Mouse (Mus musculus) B cell, adult 67 days (primary cell): ENCODE results near the gene Olfr1358. TPM values are rescaled to one million over a fixed set of nuclear protein-coding genes. Genes with fewer than 3 reads are reported as not detected.

Experiments
- total RNA-seq, 2 experiments: library from RNA; stranded (reverse); gene quantifications; 4 replicates each; pipeline ENCODE4 v1.2.4; 2023

The Olfr1358 gene
- total RNA-seq: not detected

GRCm38 (mm10) chr10:78517128-78517527, at the start of gene Olfr1358:
Gene Olfr1358 (plus strand): TSS chr10:78517428.

Other genes starting within 250 kb of the Olfr1358 start
- gene Agpat3, start 164.9 kb upstream of the Olfr1358 start, total RNA-seq: 100 to 1,000 TPM; 103 to 106 TPM
- 100 to 1,000 TPM; 337 TPM for gene Rrp1, start 104.4 kb upstream of the Olfr1358 start, total RNA-seq
- gene Cstb, start 91.8 kb upstream of the Olfr1358 start, total RNA-seq: 10 to 100 TPM; 38.1 to 47.3 TPM
- 10 to 100 TPM; 20.9 to 26.0 TPM for gene Pdxk, start 52.5 kb upstream of the Olfr1358 start, total RNA-seq
- 100 to 1,000 TPM in 1 of 2 experiments, 10 to 100 TPM in 1; 94.2 to 123 TPM for gene Ilvbl, start 56.9 kb downstream of the Olfr1358 start, total RNA-seq
- 1 to 10 TPM; 1.3 to 1.4 TPM for gene Syde1, start 74.5 kb downstream of the Olfr1358 start, total RNA-seq
- not detected for gene Olfr1357, start 100.6 kb downstream of the Olfr1358 start, total RNA-seq
- gene Casp14, start 200.9 kb downstream of the Olfr1358 start, total RNA-seq: not detected
- not detected for gene Ccdc105, start 235.6 kb downstream of the Olfr1358 start, total RNA-seq